Comparison of ENCODE assay signal across 12 mouse cellular contexts in genomic region chr13:28810326-28811080, GRCm38 (mm10).
A peak's percentile ranks its signal among the peaks of the same experiment; 100 is the strongest.
DNase-seq lines count a peak whose midpoint lies in the region; ATAC-seq and TF ChIP-seq lines count a peak whose summit lies in the region.
"Had no signal": no experiment of that assay in that cellular context is flagged by ENCODE, and none has a peak within 500 bp of the region (broad histone marks: within the 10 kb centered on the region; RNA-seq: fewer than 3 reads in every experiment).

No protein-coding gene starts in this region.

- H3K9me3 ChIP-seq in hindbrain, embryonic 11.5 days (ENCODE audit: control insufficient read depth, low read length): no peaks in the 10 kb centered on the region
- H3K9me3 ChIP-seq in midbrain, postnatal 0 days (ENCODE audit: low read length): no peaks in the 10 kb centered on the region
- H3K9me3 ChIP-seq in lung, postnatal 0 days (ENCODE audit: low read length): no peaks in the 10 kb centered on the region
- H3K9me3 ChIP-seq: embryonic facial prominence, embryonic 13.5 days had no signal

- no peak overlapping the region for H3K9ac ChIP-seq in hindbrain, embryonic 11.5 days (ENCODE audit: low read depth, low read length)
- no peak overlapping the region for H3K9ac ChIP-seq in midbrain, postnatal 0 days (replicated peaks; ENCODE audit: low read length, poor library complexity, severe bottlenecking)
- H3K9ac ChIP-seq in lung, postnatal 0 days (replicated peaks; ENCODE audit: low read depth): no peak overlapping the region
- H3K9ac ChIP-seq: embryonic facial prominence, embryonic 13.5 days had no signal

- no peaks in the 10 kb centered on the region for H3K36me3 ChIP-seq in hindbrain, embryonic 11.5 days (ENCODE audit: control insufficient read depth, insufficient read depth, low read length)
- H3K36me3 ChIP-seq in midbrain, postnatal 0 days (ENCODE audit: insufficient read depth, low read length): no peaks in the 10 kb centered on the region
- no peaks in the 10 kb centered on the region for H3K36me3 ChIP-seq in lung, postnatal 0 days (ENCODE audit: insufficient read depth, low read length)
- H3K36me3 ChIP-seq: embryonic facial prominence, embryonic 13.5 days had no signal

- H3K27me3 ChIP-seq in hindbrain, embryonic 11.5 days (ENCODE audit: control insufficient read depth, insufficient read depth, low read length): no peaks in the 10 kb centered on the region
- no peaks in the 10 kb centered on the region for H3K27me3 ChIP-seq in midbrain, postnatal 0 days (ENCODE audit: insufficient read depth, low read length)
- no peaks in the 10 kb centered on the region for H3K27me3 ChIP-seq in lung, postnatal 0 days (replicated peaks; ENCODE audit: insufficient read depth, low read length)
- H3K27me3 ChIP-seq: embryonic facial prominence, embryonic 13.5 days had no signal

- ATAC-seq in hindbrain, embryonic 11.5 days (ENCODE audit: low FRiP score): peak; percentile 67
- no peak for ATAC-seq in midbrain, postnatal 0 days (ENCODE audit: low FRiP score)
- ATAC-seq in lung, postnatal 0 days: no peak

- peak; percentile 4 for DNase-seq in heart, adult 11 months
- no peak for DNase-seq in heart, adult 8-10 months (ENCODE audit: low spot score)
- DNase-seq in brain, embryonic 18.5 days (ENCODE audit: low read depth, low spot score): peak; percentile 77
- peak; percentile 66 for DNase-seq in hindbrain, embryonic 11.5 days (ENCODE audit: low spot score)
- peak; percentile 75 for DNase-seq in midbrain, postnatal 0 days (ENCODE audit: low spot score)
- no peak for DNase-seq in frontal cortex, postnatal 10 days (ENCODE audit: low spot score in 2 of 2)
- DNase-seq in layer of hippocampus, postnatal 36 days: no peak
- DNase-seq in lung, postnatal 0 days (ENCODE audit: low spot score): no peak
- DNase-seq: gastrocnemius, postnatal 36 days; liver; lung, postnatal 36 days had no signal

- no peaks in the 10 kb centered on the region for H3K4me1 ChIP-seq in hindbrain, embryonic 11.5 days (replicated peaks; ENCODE audit: control insufficient read depth, insufficient read depth, low read length)
- H3K4me1 ChIP-seq in midbrain, postnatal 0 days (ENCODE audit: insufficient read depth, low read length): peaks cover 12% of the 10 kb centered on the region; the same call in 1 of the 2 replicates
- no peaks in the 10 kb centered on the region for H3K4me1 ChIP-seq in lung, postnatal 0 days (ENCODE audit: insufficient read depth, low read depth, low read length)

- peak overlapping the region; percentile 70 for H3K27ac ChIP-seq in hindbrain, embryonic 11.5 days (ENCODE audit: low read depth, low read length)
- H3K27ac ChIP-seq in midbrain, postnatal 0 days (ENCODE audit: low read depth, low read length): 0 out of 2 replicates have a peak overlapping the region, but pooled peaks have one; percentile 57
- no peak overlapping the region for H3K27ac ChIP-seq in lung, postnatal 0 days (ENCODE audit: low read length)
- H3K27ac ChIP-seq: embryonic facial prominence, embryonic 13.5 days had no signal

- 38% methylated on average over 6 of the region's 6 CpGs for WGBS in hindbrain, embryonic 11.5 days
- WGBS in midbrain, postnatal 0 days: 25% methylated on average over 6 of the region's 6 CpGs
- WGBS in lung, postnatal 0 days: 53% methylated on average over 6 of the region's 6 CpGs

- H3K4me2 ChIP-seq in hindbrain, embryonic 11.5 days (replicated peaks; ENCODE audit: low read depth, low read length): no peak overlapping the region
- no peak overlapping the region for H3K4me2 ChIP-seq in midbrain, postnatal 0 days (ENCODE audit: low read depth, low read length, poor library complexity, severe bottlenecking)
- no peak overlapping the region for H3K4me2 ChIP-seq in lung, postnatal 0 days (replicated peaks; ENCODE audit: low read depth, low read length)

- H3K4me3 ChIP-seq in hindbrain, embryonic 11.5 days (ENCODE audit: low read depth, low read length): no peak overlapping the region
- H3K4me3 ChIP-seq in midbrain, postnatal 0 days (ENCODE audit: low read depth, low read length): no peak overlapping the region
- H3K4me3 ChIP-seq in lung, postnatal 0 days (ENCODE audit: low read depth, low read length): no peak overlapping the region
- H3K4me3 ChIP-seq: embryonic facial prominence, embryonic 13.5 days had no signal

- TF ChIP-seq EP300 in lung, postnatal 0 days (IDR thresholded peaks at IDR 0.05): no peak

- peak; percentile 22; the same call in 1 of the 2 replicates for TF ChIP-seq CTCF in midbrain, postnatal 0 days (IDR thresholded peaks at IDR 0.05)
- no peak for TF ChIP-seq CTCF in lung, postnatal 0 days (IDR thresholded peaks at IDR 0.05)

Comparison
In these comparisons a context has a peak if more than half of its experiments do, and no peak if none do; other contexts are left out.
1. DNase-seq: peak in heart, adult 11 months (single experiment), brain, embryonic 18.5 days (single experiment), hindbrain, embryonic 11.5 days (single experiment) and midbrain, postnatal 0 days (single experiment); none in heart, adult 8-10 months (single experiment), frontal cortex, postnatal 10 days (0 of 2), layer of hippocampus, postnatal 36 days (0 of 2) and lung, postnatal 0 days (single experiment).